In the genomic region with DNA sequence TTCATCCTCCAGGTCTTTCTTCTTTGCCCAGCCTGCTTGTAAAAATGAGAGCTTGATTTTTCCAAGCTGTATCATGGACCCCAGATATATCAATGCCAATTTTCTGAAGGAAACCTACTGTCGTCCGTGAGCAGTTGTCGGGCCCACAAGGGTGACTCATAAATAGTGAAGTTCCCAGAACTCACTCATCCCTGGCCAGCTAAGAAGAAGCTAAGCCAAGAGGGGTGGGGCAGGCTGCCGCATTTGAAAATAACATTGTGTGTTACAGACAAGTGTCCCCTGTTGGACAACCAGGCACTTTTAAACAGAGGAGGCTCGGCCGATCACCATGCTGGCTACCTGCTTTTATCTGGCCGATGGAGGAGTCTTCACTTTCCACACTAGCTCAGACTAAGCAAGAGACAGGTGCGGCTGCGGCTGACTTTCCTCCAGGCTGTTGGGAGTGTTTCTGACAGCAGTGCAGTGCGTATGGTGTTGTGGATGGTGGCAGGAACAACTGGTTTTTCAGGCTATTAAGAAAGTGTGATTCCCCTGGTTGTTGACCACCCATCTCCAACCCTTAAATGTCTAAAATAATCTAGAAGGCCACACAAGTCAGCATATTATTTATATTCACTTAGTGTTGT, we compare ENCODE assay signal across 11 mouse cellular contexts. TPM values are rescaled to one million over a fixed set of nuclear protein-coding genes. Genes with fewer than 3 reads are reported as not detected.
DNase-seq lines count a peak whose midpoint lies in the region; ATAC-seq and TF ChIP-seq lines count a peak whose summit lies in the region.
"Had no signal": no experiment of that assay in that cellular context is flagged by ENCODE, and none has a peak within 500 bp of the region (broad histone marks: within the 10 kb centered on the region; RNA-seq: fewer than 3 reads in every experiment).

No protein-coding gene starts in this region.

- WGBS in lung, embryonic 15.5 days: 64% methylated on average over 10 of the region's 10 CpGs
- 86% methylated on average over 10 of the region's 10 CpGs for WGBS in forebrain, embryonic 14.5 days

- peak; percentile 83 for ATAC-seq in Patski
- 0 out of 2 replicates have a peak, but pooled peaks have one; percentile 35 for ATAC-seq in lung, embryonic 15.5 days (ENCODE audit: borderline replicate concordance, extremely low read depth, low FRiP score, low TSS enrichment)
- no peak for ATAC-seq in forebrain, embryonic 14.5 days

- H3K27ac ChIP-seq in lung, embryonic 15.5 days: no peak overlapping the region
- H3K27ac ChIP-seq in forebrain, embryonic 14.5 days (ENCODE audit: low read depth, low read length): no peak overlapping the region
- H3K27ac ChIP-seq: heart, embryonic 13.5 days; neural tube, embryonic 12.5 days had no signal

- in situ Hi-C loops in Patski (cut with MboI; ENCODE audit: low pct_unique_long_range_greater_than_20kb): loop anchor here (5.0 kb wide), 1 partner anchor 51 kb away; no protein-coding TSS in a partner anchor

- TF ChIP-seq CTCF in C2C12 (IDR thresholded peaks at IDR 0.05; ENCODE audit: control insufficient read depth, insufficient read depth, insufficient read length) (no peak), Patski (IDR thresholded peaks at IDR 0.05) (no peak)

- no peaks in the 10 kb centered on the region for H3K79me2 ChIP-seq in C2C12 (ENCODE audit: control insufficient read depth, insufficient read depth)

- H3K4me2 ChIP-seq in lung, embryonic 15.5 days: no peak overlapping the region
- no peak overlapping the region for H3K4me2 ChIP-seq in forebrain, embryonic 14.5 days (ENCODE audit: low read length)
- H3K4me2 ChIP-seq: heart, embryonic 13.5 days; neural tube, embryonic 12.5 days had no signal

- no peaks in the 10 kb centered on the region for H3K79me3 ChIP-seq in C2C12 (ENCODE audit: low read depth)

- H3K4me3 ChIP-seq in C2C12 (ENCODE audit: insufficient read depth, poor library complexity, severe bottlenecking): no peak overlapping the region
- H3K4me3 ChIP-seq in lung, embryonic 15.5 days: no peak overlapping the region
- no peak overlapping the region for H3K4me3 ChIP-seq in forebrain, embryonic 14.5 days (ENCODE audit: low read depth, low read length)
- H3K4me3 ChIP-seq: erythroblast, embryonic 14.5 days; heart, embryonic 13.5 days; neural tube, embryonic 12.5 days had no signal

- peaks cover 18% of the 10 kb centered on the region for H3K4me1 ChIP-seq in lung, embryonic 15.5 days
- no peaks in the 10 kb centered on the region for H3K4me1 ChIP-seq in forebrain, embryonic 14.5 days (ENCODE audit: control insufficient read depth, insufficient read depth, low read length)
- H3K4me1 ChIP-seq: neural tube, embryonic 12.5 days had no signal

- no peaks in the 10 kb centered on the region for H3K36me3 ChIP-seq in C2C12 (ENCODE audit: control insufficient read depth, insufficient read depth)
- H3K36me3 ChIP-seq in lung, embryonic 15.5 days: no peaks in the 10 kb centered on the region
- H3K36me3 ChIP-seq in forebrain, embryonic 14.5 days (ENCODE audit: control insufficient read depth, insufficient read depth, low read length): no peaks in the 10 kb centered on the region
- H3K36me3 ChIP-seq: heart, embryonic 13.5 days; neural tube, embryonic 12.5 days had no signal

- CTCF ChIA-PET in Patski (lab: Charles Lee): interaction anchor here (0.9 to 1.6 kb wide), 2 partner anchors 13 to 18 kb away, joined by 3 to 4 read pairs; no protein-coding TSS in a partner anchor

- H3ac ChIP-seq in C2C12 (ENCODE audit: control insufficient read depth, insufficient read length, low read depth): no peak overlapping the region

- POLR2A ChIA-PET in Patski (lab: Charles Lee): interaction anchor here (0.9 kb wide), 1 partner anchor 58 kb away, joined by 3 read pairs; no protein-coding TSS in a partner anchor

- no peaks in the 10 kb centered on the region for H3K27me3 ChIP-seq in C2C12 (ENCODE audit: control insufficient read depth, insufficient read depth, insufficient read length)
- no peaks in the 10 kb centered on the region for H3K27me3 ChIP-seq in Patski
- H3K27me3 ChIP-seq in lung, embryonic 15.5 days: no peaks in the 10 kb centered on the region
- H3K27me3 ChIP-seq in forebrain, embryonic 14.5 days (replicated peaks; ENCODE audit: control insufficient read depth, insufficient read depth, low read length): no peaks in the 10 kb centered on the region
- H3K27me3 ChIP-seq: neural tube, embryonic 12.5 days had no signal

- H3K9ac ChIP-seq in lung, embryonic 15.5 days: no peak overlapping the region
- no peak overlapping the region for H3K9ac ChIP-seq in forebrain, embryonic 14.5 days (ENCODE audit: low read length)
- H3K9ac ChIP-seq: heart, embryonic 13.5 days; neural tube, embryonic 12.5 days had no signal

- H3K9me3 ChIP-seq in lung, embryonic 15.5 days: no peaks in the 10 kb centered on the region
- H3K9me3 ChIP-seq in forebrain, embryonic 14.5 days (replicated peaks; ENCODE audit: control insufficient read depth, low read length): no peaks in the 10 kb centered on the region
- H3K9me3 ChIP-seq: heart, embryonic 13.5 days; neural tube, embryonic 12.5 days had no signal

- no peak for DNase-seq in Patski (ENCODE audit: low read depth, low spot score)
- DNase-seq in heart, adult 8-10 months (ENCODE audit: low spot score): peak; percentile 76
- DNase-seq in layer of hippocampus, adult 11-12 months (ENCODE audit: low spot score): no peak
- DNase-seq in T-cell, adult 2 months (ENCODE audit: low spot score): no peak
- no peak for DNase-seq in layer of hippocampus, postnatal 25 days (ENCODE audit: extremely low spot score in 1 of 2, low spot score in 1 of 2)
- DNase-seq in forebrain, embryonic 14.5 days (ENCODE audit: low spot score): no peak

TF ChIP-seq in C2C12, 6 proteins besides CTCF, POLR2A, EP300 and RAD21:
- TF ChIP-seq MAX (IDR thresholded peaks at IDR 0.05) (peak; percentile 26), FOSL1 (IDR thresholded peaks at IDR 0.05; ENCODE audit: insufficient read depth, low read length, poor library complexity, severe bottlenecking) (no peak)

RNA-seq across cellular contexts. Expression of gene Arhgef3, which starts 58.6 kb away (rescaled TPM):
- polyA plus RNA-seq in C2C12 (2012; fragmentation: generic; extraction: Trizol) (1.1 TPM), Patski (2021) (3.4 TPM)
- 10 to 100 TPM; 19.5 to 27.9 (median 23.9) TPM for total RNA-seq in heart, adult 8-10 months (2022)
- 9.2 and 10.9 TPM in 2 replicates for polyA plus RNA-seq in lung, embryonic 15.5 days (2015; fragmentation: Nextera tagmentation; extraction: Ambion mirVana)
- 10 to 100 TPM; 61.4 to 77.2 TPM for total RNA-seq in layer of hippocampus, postnatal 25 days (2021)
- 3.0 and 4.1 TPM in 2 replicates for polyA plus RNA-seq in forebrain, embryonic 14.5 days (2014; fragmentation: Nextera tagmentation; extraction: Ambion mirVana)
